Mouse (Mus musculus) forebrain, embryonic 11.5 days (tissue): Measurements from ENCODE around the gene Rpusd3. TPM values are rescaled to one million over a fixed set of nuclear protein-coding genes. Genes with fewer than 3 reads are reported as not detected.

Experiments used
- ATAC-seq: fragments of 200-750 bp; cut with Nextera tagmentation; replicated peaks from 2 replicates; pipeline ENCODE4 v1.8.0; 2017; ENCODE audit warnings: moderate TSS enrichment; ENCODE audit not compliant: low FRiP score
- DNase-seq: peaks from one replicate; pipeline ENCODE4 v3.0.0-alpha.2; 2017; ENCODE audit warnings: low spot score
- H3K27ac ChIP-seq: fragments of 300-500 bp; sonication (generic); 2 replicates; pipeline ENCODE4 v1.5.1; 2014; ENCODE audit warnings: low read depth, low read length
- H3K27me3 ChIP-seq: fragments of 300-500 bp; sonication (generic); 2 replicates; pipeline ENCODE4 v1.6.1; 2014; ENCODE audit warnings: mild to moderate bottlenecking, low read length, mixed read lengths; ENCODE audit not compliant: control insufficient read depth, insufficient read depth
- H3K36me3 ChIP-seq: fragments of 300-500 bp; sonication (generic); 2 replicates; pipeline ENCODE4 v1.6.1; 2014; ENCODE audit warnings: mild to moderate bottlenecking, low read length, moderate library complexity, mixed read lengths; ENCODE audit not compliant: control insufficient read depth, insufficient read depth
- H3K4me1 ChIP-seq: fragments of 300-500 bp; sonication (generic); replicated peaks from 2 replicates; pipeline ENCODE4 v1.6.1; 2014; ENCODE audit warnings: low read length, mixed read lengths; ENCODE audit not compliant: control insufficient read depth, insufficient read depth
- H3K4me2 ChIP-seq: fragments of 300-500 bp; sonication (generic); 2 replicates; pipeline ENCODE4 v1.6.1; 2014; ENCODE audit warnings: low read depth, mild to moderate bottlenecking, low read length, moderate library complexity, mixed read lengths; ENCODE audit not compliant: severe bottlenecking
- H3K4me3 ChIP-seq: fragments of 300-500 bp; sonication (generic); 2 replicates; pipeline ENCODE4 v1.5.1; 2014; ENCODE audit warnings: low read depth, low read length
- H3K9ac ChIP-seq: fragments of 300-500 bp; sonication (generic); 2 replicates; pipeline ENCODE4 v1.6.1; 2014; ENCODE audit warnings: low read length
- H3K9me3 ChIP-seq: fragments of 300-500 bp; sonication (generic); 2 replicates; pipeline ENCODE4 v1.6.1; 2016; ENCODE audit warnings: low read length, mixed read lengths; ENCODE audit not compliant: control insufficient read depth
- WGBS: fragments of 180-500 bp; shearing (Covaris S2); extraction: QIAGEN DNeasy Blood & Tissue Kit; methylation state at CpG from one replicate; pipeline ENCODE4 v1.1.7; 2014; 5-methylcytosine and 5-hydroxymethylcytosine counted together
- polyA plus RNA-seq: library from polyadenylated mRNA; unstranded; fragments of >200 nt; fragmentation: Nextera tagmentation; extraction: Ambion mirVana; gene quantifications from 2 replicates; pipeline ENCODE4 v1.2.1, GENCODE M21; 2014

Rpusd3 gene
- polyA plus RNA-seq, 1 experiment from 2014 or later: 26.7 TPM

- WGBS: 79% methylated on average over 9 of the region's 9 CpGs
- Histone ChIP-seq H3K4me2 (no peak within 1 kb of the TSS), H3K4me3 (no peak within 1 kb of the TSS), H3K4me1 (no peaks in the 10 kb centered on the region), H3K27me3 (no peaks in the 10 kb centered on the region), H3K36me3 (no peaks in the 10 kb centered on the region), H3K27ac (no peak within 1 kb of the TSS), H3K9ac (no peak within 1 kb of the TSS), H3K9me3 (no peaks in the 10 kb centered on the region)
- DNase-seq (no peak), ATAC-seq (no peak)
These were observed 16.6 kb upstream of the Rpusd3 start, which contains the start of gene Cidec for GRCm38 (mm10) chr6:113435664-113436205. Gene Cidec (minus strand): TSS chr6:113435760.

DNA sequence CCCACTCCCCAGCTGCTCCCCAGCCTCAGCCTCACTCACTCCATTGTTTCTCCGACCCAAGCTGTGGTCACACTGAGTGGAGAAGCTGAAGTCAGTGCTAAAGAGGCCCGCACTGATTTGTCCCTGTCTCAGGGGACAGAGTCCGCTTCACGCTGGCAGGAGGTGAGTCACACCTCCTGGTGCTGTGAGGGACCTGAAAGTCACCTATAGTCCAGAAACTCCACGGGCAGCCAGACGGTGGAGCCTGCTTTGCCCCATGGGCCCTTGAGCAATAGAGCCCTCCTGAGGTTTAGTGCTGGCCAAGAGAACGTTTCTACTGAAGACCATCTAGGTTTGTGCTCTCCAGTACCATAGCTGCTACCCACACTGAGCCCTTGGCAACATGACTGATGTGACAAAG, 15.6 kb upstream of the Rpusd3 start:
- Histone ChIP-seq H3K27me3 (no peaks in the 10 kb centered on the region), H3K36me3 (no peaks in the 10 kb centered on the region), H3K9me3 (no peaks in the 10 kb centered on the region), H3K4me2 (no peak overlapping the region), H3K27ac (no peak overlapping the region), H3K4me1 (no peaks in the 10 kb centered on the region), H3K4me3 (no peak overlapping the region), H3K9ac (no peak overlapping the region)
- ATAC-seq (no peak), DNase-seq (no peak)
- WGBS: 69% methylated on average over 7 of the region's 7 CpGs

DNA sequence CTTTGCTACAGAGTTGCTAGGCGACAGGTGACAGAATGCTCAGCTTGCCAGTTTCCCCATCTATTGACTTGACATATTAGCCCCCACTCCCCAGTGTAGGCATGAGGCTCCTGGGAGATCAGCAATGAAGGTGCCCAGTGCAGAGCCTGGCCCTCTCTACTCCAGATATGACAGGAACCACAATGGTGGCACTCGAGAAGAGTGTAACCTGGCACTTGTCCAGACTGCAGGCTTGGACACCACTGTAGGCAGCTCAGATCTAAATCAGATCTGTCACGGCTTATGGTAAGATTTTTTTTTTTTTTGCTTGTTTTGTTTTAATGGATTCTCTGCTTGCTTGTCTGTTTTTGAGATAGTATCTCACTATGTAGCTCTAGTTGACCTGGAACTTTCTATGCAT, 14.5 kb upstream of the Rpusd3 start:
- H3K4me1 ChIP-seq: no peaks in the 10 kb centered on the region
- no peak for ATAC-seq
- H3K9ac ChIP-seq: no peak overlapping the region
- H3K27me3 ChIP-seq: no peaks in the 10 kb centered on the region
- no peak for DNase-seq
- H3K36me3 ChIP-seq: no peaks in the 10 kb centered on the region
- no peak overlapping the region for H3K27ac ChIP-seq
- H3K4me3 ChIP-seq: no peak overlapping the region
- H3K9me3 ChIP-seq: no peaks in the 10 kb centered on the region
- WGBS: 80% methylated on average over 3 of the region's 3 CpGs
- no peak overlapping the region for H3K4me2 ChIP-seq

DNA sequence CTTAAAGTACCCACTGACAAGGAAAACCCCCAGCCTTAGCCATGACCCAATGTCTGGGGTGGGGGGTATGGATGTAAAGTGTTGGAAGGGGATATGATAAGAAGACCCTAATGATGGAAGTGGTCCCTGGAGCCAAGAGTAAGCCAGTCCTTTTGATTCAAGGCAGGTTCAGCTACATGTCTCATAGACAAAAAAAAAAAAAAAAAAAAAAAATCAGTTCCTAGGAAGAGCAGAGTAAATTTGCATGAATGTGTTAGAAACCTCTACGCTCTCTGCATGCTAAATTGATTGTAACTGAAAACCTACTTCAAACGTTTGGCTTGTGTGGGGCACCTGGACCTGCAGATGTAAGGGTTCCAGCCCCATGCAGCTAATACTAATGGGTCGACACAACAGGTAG, 12.7 kb upstream of the Rpusd3 start:
- Histone ChIP-seq H3K9me3 (no peaks in the 10 kb centered on the region; the same call in 1 of the 2 replicates), H3K27ac (no peak overlapping the region), H3K4me2 (no peak overlapping the region), H3K27me3 (no peaks in the 10 kb centered on the region), H3K9ac (no peak overlapping the region), H3K36me3 (no peaks in the 10 kb centered on the region), H3K4me1 (no peaks in the 10 kb centered on the region), H3K4me3 (no peak overlapping the region)
- DNase-seq (no peak), ATAC-seq (no peak)
- WGBS: 72% methylated on average over 3 of the region's 3 CpGs

GRCm38 (mm10) chr6:113430846-113431245, 11.7 kb upstream of the Rpusd3 start:
- H3K27me3 ChIP-seq: no peaks in the 10 kb centered on the region
- WGBS: 72% methylated on average over 3 of the region's 3 CpGs
- no peaks in the 10 kb centered on the region for H3K36me3 ChIP-seq
- no peak overlapping the region for H3K27ac ChIP-seq
- ATAC-seq (no peak), DNase-seq (no peak)
- H3K4me1 ChIP-seq: no peaks in the 10 kb centered on the region
- H3K4me2 ChIP-seq: no peak overlapping the region
- no peaks in the 10 kb centered on the region; the same call in 1 of the 2 replicates for H3K9me3 ChIP-seq
- H3K4me3 ChIP-seq: no peak overlapping the region
- no peak overlapping the region for H3K9ac ChIP-seq

GRCm38 (mm10) chr6:113429965-113430364, 10.8 kb upstream of the Rpusd3 start:
- no peaks in the 10 kb centered on the region for H3K36me3 ChIP-seq
- ATAC-seq: no peak
- no peak for DNase-seq
- H3K27ac ChIP-seq: no peak overlapping the region
- no peak overlapping the region for H3K4me2 ChIP-seq
- 73% methylated on average over 3 of the region's 3 CpGs for WGBS
- H3K4me1 ChIP-seq: no peaks in the 10 kb centered on the region
- H3K9ac ChIP-seq: no peak overlapping the region
- no peaks in the 10 kb centered on the region; the same call in 1 of the 2 replicates for H3K9me3 ChIP-seq
- H3K27me3 ChIP-seq: no peaks in the 10 kb centered on the region
- H3K4me3 ChIP-seq: no peak overlapping the region

DNA sequence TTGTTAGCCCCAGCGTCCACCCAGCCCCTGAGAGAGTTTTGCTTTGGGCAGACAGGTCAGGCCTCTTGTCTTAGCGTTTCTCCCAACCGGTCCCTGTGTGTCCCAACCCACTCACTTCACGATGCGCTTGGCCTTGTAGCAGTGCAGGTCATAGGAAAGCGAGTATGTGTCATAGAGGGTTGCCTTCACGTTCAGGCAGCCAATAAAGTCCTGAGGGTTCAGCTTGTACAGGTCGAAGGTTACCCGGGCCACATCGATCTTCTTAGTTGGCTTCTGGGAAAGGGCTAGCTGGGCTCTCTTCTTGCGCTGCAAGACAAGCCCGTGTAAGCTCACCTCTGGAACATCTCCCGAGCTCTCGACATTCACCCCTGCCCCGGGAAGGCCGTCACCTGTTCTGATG, 8.9 kb upstream of the Rpusd3 start:
- DNase-seq: no peak
- no peaks in the 10 kb centered on the region for H3K27me3 ChIP-seq
- 94% methylated on average over 16 of the region's 16 CpGs for WGBS

DNA sequence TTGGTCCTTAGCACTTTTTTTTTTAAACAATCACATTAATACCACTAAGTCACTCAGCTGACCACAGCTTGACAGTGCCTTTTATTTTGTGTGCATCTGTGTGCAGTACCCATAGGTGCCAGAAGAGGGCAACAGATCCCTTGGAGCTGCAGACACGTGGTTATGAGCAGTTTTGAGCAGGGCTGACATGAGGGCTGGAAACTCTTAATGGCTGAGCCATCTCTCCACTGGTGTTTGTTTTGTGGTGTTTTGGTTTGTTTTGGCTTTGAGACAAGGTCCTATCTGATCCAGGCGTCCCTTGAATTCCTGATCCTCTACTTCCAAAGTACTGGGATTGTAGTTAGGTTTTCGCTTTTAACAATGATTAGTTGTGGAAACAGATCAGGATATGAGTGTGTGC, 8.3 kb upstream of the Rpusd3 start:
- no peak overlapping the region for H3K9ac ChIP-seq
- no peaks in the 10 kb centered on the region for H3K27me3 ChIP-seq
- ATAC-seq: no peak
- H3K4me2 ChIP-seq: no peak overlapping the region
- no peaks in the 10 kb centered on the region for H3K4me1 ChIP-seq
- peak; percentile 70 for DNase-seq
- H3K36me3 ChIP-seq: no peaks in the 10 kb centered on the region
- WGBS: 59% methylated on average over 3 of the region's 3 CpGs
- H3K27ac ChIP-seq: no peak overlapping the region
- H3K9me3 ChIP-seq: no peaks in the 10 kb centered on the region; the same call in 1 of the 2 replicates
- no peak overlapping the region for H3K4me3 ChIP-seq

More for the DNA sequence above, 8.9 kb upstream of the Rpusd3 start:
- no peak overlapping the region for H3K9ac ChIP-seq
- no peak overlapping the region for H3K4me3 ChIP-seq
- no peaks in the 10 kb centered on the region for H3K36me3 ChIP-seq
- no peak for ATAC-seq
- no peaks in the 10 kb centered on the region; the same call in 1 of the 2 replicates for H3K9me3 ChIP-seq
- H3K4me2 ChIP-seq: no peak overlapping the region
- no peaks in the 10 kb centered on the region for H3K4me1 ChIP-seq
- no peak overlapping the region for H3K27ac ChIP-seq

- Histone ChIP-seq H3K9ac (no peak overlapping the region), H3K27ac (no peak overlapping the region), H3K36me3 (no peaks in the 10 kb centered on the region), H3K4me2 (no peak overlapping the region), H3K4me1 (no peaks in the 10 kb centered on the region), H3K9me3 (no peaks in the 10 kb centered on the region; the same call in 1 of the 2 replicates), H3K27me3 (no peaks in the 10 kb centered on the region), H3K4me3 (no peak overlapping the region)
- 89% methylated on average over 4 of the region's 4 CpGs for WGBS
- ATAC-seq: no peak
- peak; percentile 15 for DNase-seq
These were observed 7.6 kb upstream of the Rpusd3 start for GRCm38 (mm10) chr6:113426696-113427095.
